Mouse (Mus musculus) liver, embryonic 14.5 days (tissue): Measurements from ENCODE around the gene Slc35b3. TPM values are rescaled to one million over a fixed set of nuclear protein-coding genes. Genes with fewer than 3 reads are reported as not detected.

Experiments used
- ATAC-seq: fragments of 200-750 bp; cut with Nextera tagmentation; 2 replicates; pipeline ENCODE4 v1.8.0; 2017; ENCODE audit warnings: moderate number of reproducible peaks, mild to moderate bottlenecking, moderate library complexity; ENCODE audit not compliant: insufficient read depth
- DNase-seq, 3 experiments: peaks; one replicate each; pipeline ENCODE4 v3.0.0-alpha.2; 2012 to 2013; ENCODE audit warnings: low read depth in 3 of 3, low spot score in 3 of 3
- H3K27ac ChIP-seq: fragments of 300-500 bp; sonication (generic); 2 replicates; pipeline ENCODE4 v1.5.1; 2014; ENCODE audit warnings: moderate library complexity, mild to moderate bottlenecking, control low read depth, inconsistent platforms
- H3K27me3 ChIP-seq: fragments of 300-500 bp; sonication (generic); 2 replicates; pipeline ENCODE4 v1.6.1; 2014; ENCODE audit warnings: mild to moderate bottlenecking, low read length, moderate library complexity; ENCODE audit not compliant: control insufficient read depth, insufficient read depth
- H3K36me3 ChIP-seq: fragments of 300-500 bp; sonication (generic); replicated peaks from 2 replicates; pipeline ENCODE4 v1.6.1; 2014; ENCODE audit warnings: low read depth; ENCODE audit not compliant: control insufficient read depth, insufficient read depth
- H3K4me1 ChIP-seq, 2 experiments: fragments of 200-500 bp in 1 of 2; fragments of 300-500 bp in 1 of 2; sonication (generic) in 1 of 2; replicated peaks; 2 replicates each; pipeline ENCODE4 v1.6.1; 2012 to 2014; ENCODE audit warnings: antibody characterized with exemption in 1 of 2, inconsistent platforms in 1 of 2, low read length in 1 of 2; ENCODE audit not compliant: control insufficient read depth in 2 of 2, insufficient read depth in 2 of 2
- H3K4me2 ChIP-seq: fragments of 300-500 bp; sonication (generic); 2 replicates; pipeline ENCODE4 v1.6.1; 2014; ENCODE audit warnings: low read depth, mild to moderate bottlenecking, control low read depth, moderate library complexity
- H3K4me3 ChIP-seq, 2 experiments: fragments of 200-500 bp in 1 of 2; fragments of 300-500 bp in 1 of 2; sonication (generic) in 1 of 2; 2 replicates each; pipeline ENCODE4 v1.5.1; 2012 to 2014; ENCODE audit warnings: low read depth in 2 of 2, low read length in 2 of 2, mild to moderate bottlenecking in 2 of 2, control low read depth in 1 of 2, inconsistent platforms in 1 of 2, moderate library complexity in 1 of 2; ENCODE audit not compliant: insufficient read depth in 1 of 2
- H3K9ac ChIP-seq: fragments of 300-500 bp; sonication (generic); replicated peaks from 2 replicates; pipeline ENCODE4 v1.6.1; 2014; ENCODE audit warnings: mild to moderate bottlenecking, control low read depth, moderate library complexity
- H3K9me3 ChIP-seq: fragments of 300-500 bp; sonication (generic); 2 replicates; pipeline ENCODE4 v1.6.1; 2016; ENCODE audit warnings: low read length, mixed read lengths; ENCODE audit not compliant: control insufficient read depth
- CTCF ChIP-seq: IDR thresholded peaks from 2 replicates; pipeline ENCODE4 v1.5.1; 2016; ENCODE audit warnings: antibody characterized with exemption, low read depth, control low read depth
- EP300 ChIP-seq: IDR thresholded peaks from 2 replicates; pipeline ENCODE4 v1.6.1; 2016; ENCODE audit warnings: antibody characterized with exemption, low read depth
- WGBS: fragments of 180-500 bp; shearing (Covaris S2); extraction: QIAGEN DNeasy Blood & Tissue Kit; methylation state at CpG from one replicate; pipeline ENCODE4 v1.1.7; 2014; ENCODE audit not compliant: insufficient replicate concordance; 5-methylcytosine and 5-hydroxymethylcytosine counted together
- polyA plus RNA-seq, 2 experiments: library from polyadenylated mRNA; depleted of rRNA in 1 of 2; stranded (reverse) in 1 of 2; unstranded in 1 of 2; fragments of >200 nt; fragmentation: Nextera tagmentation in 1 of 2; extraction: Ambion mirVana in 1 of 2; gene quantifications; 2 replicates each; pipeline versions ENCODE4 v1.2.1 to v1.2.3; 2012 to 2014

Gene Slc35b3
- polyA plus RNA-seq, 2 experiments = 9.2 to 10.3 TPM

DNA sequence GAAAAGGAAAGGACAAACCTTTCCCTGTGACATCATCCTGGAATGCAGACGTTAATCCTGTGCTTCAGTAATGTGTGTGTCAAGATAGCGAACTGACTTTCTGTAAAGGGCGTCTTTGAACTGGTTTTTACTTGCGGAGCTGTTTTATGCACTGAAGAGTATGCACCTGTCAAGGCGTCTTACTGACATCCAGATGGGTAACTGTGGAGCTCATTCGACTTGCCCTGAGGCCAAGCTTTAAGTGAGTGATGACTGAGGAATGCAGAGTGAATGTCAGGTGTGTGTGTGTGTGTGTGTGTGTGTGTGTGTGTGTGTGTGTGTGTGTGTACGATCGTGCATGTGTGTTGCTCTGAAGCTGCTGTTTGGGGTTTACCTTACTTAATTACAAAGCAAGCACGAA lies 38.3 kb upstream of the Slc35b3 start:
- Histone ChIP-seq H3K4me1 (no peaks in the 10 kb centered on the region), H3K9me3 (no peaks in the 10 kb centered on the region), H3K36me3 (no peaks in the 10 kb centered on the region), H3K9ac (no peak overlapping the region), H3K4me2 (no peak overlapping the region), H3K4me3 (no peak overlapping the region), H3K27ac (no peak overlapping the region), H3K27me3 (no peaks in the 10 kb centered on the region)
- no peak for DNase-seq
- TF ChIP-seq CTCF (no peak), EP300 (no peak)
- WGBS = 60% methylated on average over 9 of the region's 9 CpGs
- no peak for ATAC-seq

DNA sequence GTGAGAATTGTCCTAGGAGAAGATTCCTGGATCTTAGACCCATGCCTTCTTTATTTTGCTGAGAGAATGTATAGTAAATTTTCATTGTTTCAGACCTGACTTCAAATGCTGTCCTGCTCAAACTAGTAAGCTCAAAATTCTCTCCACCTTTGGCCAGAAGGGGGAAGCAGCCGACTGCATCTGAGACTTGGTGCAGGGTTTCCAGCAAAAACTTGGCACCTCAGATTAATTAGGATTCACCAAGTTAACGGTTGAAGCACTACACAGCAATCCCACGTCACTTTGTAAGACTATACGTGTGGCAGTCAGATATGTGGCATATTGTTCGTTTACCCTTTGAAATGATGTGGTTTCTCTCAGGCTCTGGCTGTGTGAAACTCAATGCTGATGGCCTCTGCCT lies 31.9 kb upstream of the Slc35b3 start:
- Histone ChIP-seq H3K4me3 (no peak overlapping the region), H3K36me3 (no peaks in the 10 kb centered on the region), H3K4me2 (no peak overlapping the region), H3K4me1 (no peaks in the 10 kb centered on the region), H3K9me3 (no peaks in the 10 kb centered on the region), H3K27me3 (no peaks in the 10 kb centered on the region), H3K27ac (no peak overlapping the region), H3K9ac (no peak overlapping the region)
- ATAC-seq (no peak), DNase-seq (no peak)
- TF ChIP-seq CTCF (peak; percentile 23; the same call in 1 of the 2 replicates), EP300 (no peak)
- 28% methylated on average over 5 of the region's 5 CpGs for WGBS

DNA sequence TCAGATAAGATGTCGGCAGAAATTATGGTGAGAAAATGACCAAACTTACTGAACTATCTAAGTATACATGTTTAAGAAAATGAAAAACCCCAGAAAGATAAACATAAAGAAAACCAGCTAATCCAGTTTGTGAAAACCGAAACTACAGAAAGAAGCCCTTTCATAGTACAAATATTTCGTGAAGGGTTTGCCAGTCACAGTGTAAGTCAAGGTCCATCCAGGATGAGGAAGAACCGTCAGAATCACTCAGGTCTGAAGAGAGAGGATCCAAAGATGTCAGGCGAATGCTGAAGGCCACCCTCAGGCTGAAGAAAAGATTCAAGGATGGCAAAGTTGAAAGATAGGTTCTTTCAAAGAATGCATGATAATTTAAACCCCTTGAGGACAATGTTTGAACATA lies 23.1 kb upstream of the Slc35b3 start:
- no peak for ATAC-seq
- Histone ChIP-seq H3K36me3 (no peaks in the 10 kb centered on the region), H3K9ac (no peak overlapping the region), H3K9me3 (no peaks in the 10 kb centered on the region), H3K27ac (no peak overlapping the region), H3K27me3 (no peaks in the 10 kb centered on the region), H3K4me3 (no peak overlapping the region), H3K4me1 (no peaks in the 10 kb centered on the region), H3K4me2 (no peak overlapping the region)
- DNase-seq = no peak
- 57% methylated on average over 5 of the region's 5 CpGs for WGBS
- TF ChIP-seq CTCF (no peak), EP300 (no peak)

- Histone ChIP-seq H3K9me3 (no peaks in the 10 kb centered on the region), H3K27me3 (no peaks in the 10 kb centered on the region), H3K9ac (no peak overlapping the region), H3K4me1 (no peaks in the 10 kb centered on the region), H3K36me3 (no peaks in the 10 kb centered on the region), H3K27ac (no peak overlapping the region), H3K4me2 (no peak overlapping the region), H3K4me3 (no peak overlapping the region)
- DNase-seq (no peak), ATAC-seq (no peak)
- WGBS = 61% methylated on average over 3 of the region's 3 CpGs
- TF ChIP-seq CTCF (no peak), EP300 (no peak)
These were observed 20.2 kb upstream of the Slc35b3 start for GRCm38 (mm10) chr13:38980900-38981299.

DNA sequence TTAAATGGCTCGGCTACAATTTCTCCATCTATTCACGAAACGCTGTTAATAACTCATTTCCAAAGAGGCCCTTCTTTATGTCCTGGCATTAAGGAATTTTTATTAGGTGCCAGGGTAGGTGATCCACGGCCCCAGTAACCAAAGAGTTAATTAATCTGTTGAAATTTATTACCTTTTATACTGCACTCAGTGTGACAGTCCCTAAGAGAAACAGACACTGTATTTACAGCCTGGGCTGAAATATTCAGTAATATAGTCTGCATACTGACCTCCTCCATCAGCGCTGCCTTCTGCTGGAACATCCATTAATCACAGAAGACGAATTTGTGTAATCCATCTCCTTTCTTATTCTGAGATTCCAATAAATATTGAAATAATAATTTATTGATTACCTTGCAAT lies 16.3 kb upstream of the Slc35b3 start:
- Histone ChIP-seq H3K4me3 (no peak overlapping the region), H3K36me3 (no peaks in the 10 kb centered on the region), H3K27me3 (no peaks in the 10 kb centered on the region), H3K9ac (no peak overlapping the region), H3K9me3 (no peaks in the 10 kb centered on the region), H3K4me2 (no peak overlapping the region), H3K27ac (no peak overlapping the region), H3K4me1 (no peaks in the 10 kb centered on the region)
- ATAC-seq = no peak
- DNase-seq = no peak
- WGBS = 72% methylated on average over 6 of the region's 6 CpGs
- no peak for TF ChIP-seq CTCF
- no peak for TF ChIP-seq EP300

- no peak overlapping the region for H3K4me2 ChIP-seq
- ATAC-seq = no peak
- no peak overlapping the region for H3K9ac ChIP-seq
- no peak overlapping the region for H3K27ac ChIP-seq
- TF ChIP-seq CTCF (no peak), EP300 (no peak)
- H3K27me3 ChIP-seq = no peaks in the 10 kb centered on the region
- no peaks in the 10 kb centered on the region for H3K4me1 ChIP-seq
- H3K4me3 ChIP-seq = no peak overlapping the region
- no peaks in the 10 kb centered on the region for H3K9me3 ChIP-seq
- no peaks in the 10 kb centered on the region for H3K36me3 ChIP-seq
- 75% methylated on average over 5 of the region's 5 CpGs for WGBS
- no peak for DNase-seq
These were observed 15.2 kb upstream of the Slc35b3 start for GRCm38 (mm10) chr13:38975853-38976252.
